Mouse (Mus musculus): Measurements from ENCODE around the gene Cdk5r1. TPM values are rescaled to one million over a fixed set of nuclear protein-coding genes. Genes with fewer than 3 reads are reported as not detected.

Cdk5r1 gene
- polyA plus RNA-seq, 1 experiment from 2014 or later, result 0.75 TPM

GRCm38 (mm10) chr11:80524213-80524612 is 47.4 kb downstream of the Cdk5r1 start:
- no peak for ATAC-seq
- Histone ChIP-seq H3K4me3 (no peak overlapping the region), H3K27me3 (replicated peaks) (no peaks in the 10 kb centered on the region), H3K36me3 (no peaks in the 10 kb centered on the region), H3K27ac (no peak overlapping the region), H3K9ac (no peak overlapping the region), H3K4me2 (no peak overlapping the region), H3K9me3 (replicated peaks) (no peaks in the 10 kb centered on the region), H3K4me1 (peaks cover 9% of the 10 kb centered on the region)
- WGBS (ENCODE audit: insufficient replicate concordance), result 52% methylated on average over 5 of the region's 5 CpGs

- Histone ChIP-seq H3K9ac (no peak overlapping the region), H3K27me3 (replicated peaks) (no peaks in the 10 kb centered on the region), H3K27ac (no peak overlapping the region), H3K36me3 (no peaks in the 10 kb centered on the region), H3K4me3 (no peak overlapping the region), H3K4me1 (peaks cover 8% of the 10 kb centered on the region), H3K4me2 (no peak overlapping the region), H3K9me3 (replicated peaks) (no peaks in the 10 kb centered on the region)
- ATAC-seq, result no peak
Measured at GRCm38 (mm10) chr11:80527697-80528096, 50.9 kb downstream of the Cdk5r1 start.

GRCm38 (mm10) chr11:80529149-80529548 is 52.3 kb downstream of the Cdk5r1 start:
- H3K27ac ChIP-seq, result no peak overlapping the region
- no peaks in the 10 kb centered on the region for H3K27me3 ChIP-seq (replicated peaks)
- 69% methylated on average over 8 of the region's 8 CpGs for WGBS (ENCODE audit: insufficient replicate concordance)
- no peak overlapping the region for H3K4me3 ChIP-seq
- no peaks in the 10 kb centered on the region for H3K4me1 ChIP-seq
- H3K9me3 ChIP-seq (replicated peaks), result no peaks in the 10 kb centered on the region
- H3K36me3 ChIP-seq, result no peaks in the 10 kb centered on the region
- no peak overlapping the region for H3K4me2 ChIP-seq
- no peak for ATAC-seq
- H3K9ac ChIP-seq, result no peak overlapping the region

Other genes with a start within 250 kb of the Cdk5r1 start
- gene Rhbdl3, start 176.1 kb upstream of the Cdk5r1 start, polyA plus RNA-seq (2016; fragmentation: Nextera tagmentation; extraction: Ambion mirVana), result 0.18 and 0.29 TPM in 2 replicates
- 11.3 and 12.0 TPM in 2 replicates for gene 5730455P16Rik, start 99.0 kb upstream of the Cdk5r1 start, polyA plus RNA-seq (2016; fragmentation: Nextera tagmentation; extraction: Ambion mirVana)
- 143 TPM in 2 replicates for gene Zfp207, start 93.7 kb upstream of the Cdk5r1 start, polyA plus RNA-seq (2016; fragmentation: Nextera tagmentation; extraction: Ambion mirVana)
- gene Psmd11, start 48.4 kb upstream of the Cdk5r1 start, polyA plus RNA-seq (2016; fragmentation: Nextera tagmentation; extraction: Ambion mirVana), result 228 and 233 TPM in 2 replicates

Measured in liver, embryonic 12.5 days (tissue).